Mouse (Mus musculus) duodenum, adult 2 months (tissue): ENCODE data around the gene Ppm1a. TPM values are rescaled to one million over a fixed set of nuclear protein-coding genes. Genes with fewer than 3 reads are reported as not detected.

ENCODE experiments used
- polyA plus RNA-seq: library from polyadenylated mRNA; depleted of rRNA; stranded (reverse); fragments of >200 nt; gene quantifications from 2 replicates; pipeline ENCODE4 v1.2.3, GENCODE M21; 2012; ENCODE audit warnings: low replicate concordance; rRNA removed

Ppm1a gene
- polyA plus RNA-seq, result 25.7 and 34.1 TPM in 2 replicates

GRCm38 (mm10) chr12:72757086-72757485 is at the start of gene Ppm1a:
Gene Ppm1a (plus strand): TSS chr12:72757455.

Other genes starting within 250 kb of the Ppm1a start
- 0.17 and 0.54 TPM in 2 replicates for gene Pcnx4, start 221.1 kb upstream of the Ppm1a start, polyA plus RNA-seq
- gene Gm4756, start 107.8 kb upstream of the Ppm1a start, polyA plus RNA-seq, result not detected in 2 replicates
- gene Dhrs7, start 92.5 kb upstream of the Ppm1a start, polyA plus RNA-seq, result 6.8 and 11.4 TPM in 2 replicates
- not detected in 2 replicates for gene Six6, start 182.4 kb downstream of the Ppm1a start, polyA plus RNA-seq
- not detected in 2 replicates for gene 4930447C04Rik, start 183.3 kb downstream of the Ppm1a start, polyA plus RNA-seq